Mouse (Mus musculus) spleen, adult 2 months (tissue): ENCODE data around the gene Lrrc52. TPM values are rescaled to one million over a fixed set of nuclear protein-coding genes. Genes with fewer than 3 reads are reported as not detected.

Source experiments
- DNase-seq, 2 experiments: peaks; one replicate each; pipeline versions ENCODE4 v3.0.0 to v3.0.0-alpha.2; 2012 to 2021; ENCODE audit warnings: low spot score in 2 of 2, low read depth in 1 of 2
- H3K27ac ChIP-seq: fragments of 200-500 bp; 2 replicates; pipeline ENCODE4 v1.5.1; 2012; ENCODE audit warnings: low read length, inconsistent platforms; ENCODE audit not compliant: insufficient read depth
- H3K27me3 ChIP-seq: fragments of 200-500 bp; 2 replicates; pipeline ENCODE4 v1.6.1; 2012; ENCODE audit warnings: mild to moderate bottlenecking, moderate library complexity, low read length, inconsistent platforms; ENCODE audit not compliant: control insufficient read depth, insufficient read depth
- H3K36me3 ChIP-seq: fragments of 200-500 bp; 2 replicates; pipeline ENCODE4 v1.6.1; 2012; ENCODE audit warnings: mild to moderate bottlenecking, low read length, inconsistent platforms; ENCODE audit not compliant: control insufficient read depth, insufficient read depth
- H3K4me1 ChIP-seq: fragments of 200-500 bp; 2 replicates; pipeline ENCODE4 v1.6.1; 2011; ENCODE audit warnings: inconsistent platforms; ENCODE audit not compliant: control insufficient read depth, insufficient read depth, insufficient read length
- H3K4me3 ChIP-seq: fragments of 200-500 bp; 2 replicates; pipeline ENCODE4 v1.5.1; 2011; ENCODE audit warnings: mild to moderate bottlenecking, inconsistent platforms; ENCODE audit not compliant: insufficient read depth, insufficient read length; ENCODE audit errors: extremely low read depth
- CTCF ChIP-seq: fragments of 200-500 bp; IDR thresholded peaks from 2 replicates; pipeline ENCODE4 v1.5.1; 2011; ENCODE audit warnings: mild to moderate bottlenecking, inconsistent platforms; ENCODE audit not compliant: insufficient read depth, insufficient read length, insufficient replicate concordance; ENCODE audit errors: extremely low read depth
- POLR2A ChIP-seq: fragments of 200-500 bp; IDR thresholded peaks from 2 replicates; pipeline ENCODE4 v1.6.1; 2011; ENCODE audit warnings: low read depth, low read length, inconsistent platforms
- WGBS: fragments of 180-500 bp; shearing (Covaris S2); methylation state at CpG from one replicate; pipeline ENCODE4 v1.1.7; 2018; 5-methylcytosine and 5-hydroxymethylcytosine counted together
- polyA plus RNA-seq: library from polyadenylated mRNA; depleted of rRNA; stranded (reverse); fragments of >200 nt; gene quantifications from 2 replicates; pipeline ENCODE4 v1.2.3, GENCODE M21; 2012

The Lrrc52 gene
- polyA plus RNA-seq, 1 experiment, result not detected

- Histone ChIP-seq H3K27ac (no peak overlapping the region), H3K4me1 (no peaks in the 10 kb centered on the region), H3K4me3 (no peak overlapping the region), H3K27me3 (no peaks in the 10 kb centered on the region), H3K36me3 (no peaks in the 10 kb centered on the region)
- DNase-seq, result no peak
- TF ChIP-seq CTCF, result no peak
- TF ChIP-seq POLR2A, result no peak
- WGBS, result 75% methylated on average over 7 of the region's 7 CpGs
Measured at GRCm38 (mm10) chr1:167436186-167436975, 30.2 kb downstream of the Lrrc52 start.

- no peak overlapping the region for H3K4me3 ChIP-seq
- no peak for DNase-seq
- H3K27ac ChIP-seq, result no peak overlapping the region
- no peaks in the 10 kb centered on the region for H3K4me1 ChIP-seq
- TF ChIP-seq POLR2A, result no peak
- no peak for TF ChIP-seq CTCF
- WGBS, result 83% methylated on average over 4 of the region's 4 CpGs
- H3K36me3 ChIP-seq, result no peaks in the 10 kb centered on the region
- no peaks in the 10 kb centered on the region for H3K27me3 ChIP-seq
Measured at GRCm38 (mm10) chr1:167434931-167435330, 31.6 kb downstream of the Lrrc52 start.

- TF ChIP-seq POLR2A (no peak), CTCF (no peak)
- 70% methylated on average over 9 of the region's 9 CpGs for WGBS
- no peak for DNase-seq
- Histone ChIP-seq H3K27me3 (no peaks in the 10 kb centered on the region), H3K27ac (no peak overlapping the region), H3K36me3 (no peaks in the 10 kb centered on the region), H3K4me1 (no peaks in the 10 kb centered on the region), H3K4me3 (no peak overlapping the region)
Measured at GRCm38 (mm10) chr1:167430976-167431676, 35.5 kb downstream of the Lrrc52 start.

GRCm38 (mm10) chr1:167426681-167427080 is 39.9 kb downstream of the Lrrc52 start:
- Histone ChIP-seq H3K4me1 (no peaks in the 10 kb centered on the region), H3K27ac (no peak overlapping the region), H3K27me3 (no peaks in the 10 kb centered on the region), H3K4me3 (no peak overlapping the region), H3K36me3 (no peaks in the 10 kb centered on the region)
- no peak for DNase-seq
- no peak for TF ChIP-seq CTCF
- 78% methylated on average over 7 of the region's 7 CpGs for WGBS

- Histone ChIP-seq H3K27me3 (no peaks in the 10 kb centered on the region), H3K4me1 (no peaks in the 10 kb centered on the region), H3K4me3 (no peak overlapping the region), H3K27ac (no peak overlapping the region), H3K36me3 (no peaks in the 10 kb centered on the region)
- WGBS, result 86% methylated on average over 5 of the region's 5 CpGs
- TF ChIP-seq POLR2A (no peak), CTCF (no peak)
- DNase-seq, result no peak
Measured at GRCm38 (mm10) chr1:167425572-167425971, 41.0 kb downstream of the Lrrc52 start.

- TF ChIP-seq CTCF (no peak), POLR2A (no peak)
- no peak overlapping the region for H3K4me3 ChIP-seq
- H3K27ac ChIP-seq, result no peak overlapping the region
- 87% methylated on average over 11 of the region's 11 CpGs for WGBS
- H3K4me1 ChIP-seq, result no peaks in the 10 kb centered on the region
- no peaks in the 10 kb centered on the region for H3K36me3 ChIP-seq
- no peak for DNase-seq
- no peaks in the 10 kb centered on the region for H3K27me3 ChIP-seq
Measured at GRCm38 (mm10) chr1:167422501-167423240, 43.9 kb downstream of the Lrrc52 start.

- Histone ChIP-seq H3K27ac (no peak overlapping the region), H3K4me1 (no peaks in the 10 kb centered on the region), H3K27me3 (no peaks in the 10 kb centered on the region), H3K4me3 (no peak overlapping the region), H3K36me3 (no peaks in the 10 kb centered on the region)
- WGBS, result 6% methylated on average over 7 of the region's 7 CpGs
- TF ChIP-seq CTCF, result peak; percentile 57; the same call in 1 of the 2 replicates
- no peak for TF ChIP-seq POLR2A
- DNase-seq, result peak; percentile 25 to 38
Measured at GRCm38 (mm10) chr1:167414846-167415245, 51.7 kb downstream of the Lrrc52 start.
